Mouse (Mus musculus) stomach, postnatal 0 days (tissue): ENCODE data around the gene Nelfb. TPM values are rescaled to one million over a fixed set of nuclear protein-coding genes. Genes with fewer than 3 reads are reported as not detected.

Source experiments
- ATAC-seq: fragments of 200-750 bp; cut with Nextera tagmentation; 2 replicates; pipeline ENCODE4 v1.8.0; 2017; ENCODE audit not compliant: low FRiP score, low TSS enrichment
- DNase-seq: peaks from one replicate; pipeline ENCODE4 v3.0.0-alpha.2; 2016; ENCODE audit warnings: low spot score
- H3K27ac ChIP-seq: fragments of 300-500 bp; sonication (generic); replicated peaks from 2 replicates; pipeline ENCODE4 v1.5.1; 2014; ENCODE audit warnings: mild to moderate bottlenecking, control low read depth
- H3K27me3 ChIP-seq: fragments of 300-500 bp; sonication (generic); 2 replicates; pipeline ENCODE4 v1.6.1; 2014; ENCODE audit warnings: low read length; ENCODE audit not compliant: control insufficient read depth, insufficient read depth
- H3K36me3 ChIP-seq: fragments of 300-500 bp; sonication (generic); 2 replicates; pipeline ENCODE4 v1.6.1; 2014; ENCODE audit warnings: low read length, mixed read lengths; ENCODE audit not compliant: control insufficient read depth, insufficient read depth
- H3K4me1 ChIP-seq: fragments of 300-500 bp; sonication (generic); replicated peaks from 2 replicates; pipeline ENCODE4 v1.6.1; 2014; ENCODE audit warnings: antibody characterized with exemption; ENCODE audit not compliant: control insufficient read depth, insufficient read depth
- H3K4me2 ChIP-seq: fragments of 300-500 bp; sonication (generic); replicated peaks from 2 replicates; pipeline ENCODE4 v1.6.1; 2014; ENCODE audit warnings: low read depth, mild to moderate bottlenecking, control low read depth, moderate library complexity
- H3K4me3 ChIP-seq: fragments of 300-500 bp; sonication (generic); 2 replicates; pipeline ENCODE4 v1.5.1; 2014; ENCODE audit warnings: low read depth, low read length, control low read depth
- H3K9ac ChIP-seq: fragments of 300-500 bp; sonication (generic); 2 replicates; pipeline ENCODE4 v1.6.1; 2014; ENCODE audit warnings: mild to moderate bottlenecking, low read length, control low read depth, mixed read lengths
- H3K9me3 ChIP-seq: fragments of 300-500 bp; sonication (generic); 2 replicates; pipeline ENCODE4 v1.6.1; 2016; ENCODE audit warnings: low read length; ENCODE audit not compliant: control insufficient read depth
- CTCF ChIP-seq: IDR thresholded peaks from 2 replicates; pipeline ENCODE4 v1.5.1; 2016; ENCODE audit warnings: antibody characterized with exemption, low read depth, mild to moderate bottlenecking, moderate library complexity
- EP300 ChIP-seq: optimal IDR thresholded peaks from 2 replicates; pipeline ENCODE3; 2016; ENCODE audit warnings: antibody characterized with exemption
- WGBS: fragments of 180-500 bp; shearing (Covaris S2); extraction: QIAGEN DNeasy Blood & Tissue Kit; methylation state at CpG from one replicate; pipeline ENCODE4 v1.1.7; 2014; 5-methylcytosine and 5-hydroxymethylcytosine counted together
- polyA plus RNA-seq: library from polyadenylated mRNA; unstranded; fragments of >200 nt; fragmentation: Nextera tagmentation; extraction: Ambion mirVana; gene quantifications from 2 replicates; pipeline ENCODE4 v1.2.1, GENCODE M21; 2015

The Nelfb gene
- polyA plus RNA-seq, 1 experiment from 2014 or later, result 58.6 TPM

DNA sequence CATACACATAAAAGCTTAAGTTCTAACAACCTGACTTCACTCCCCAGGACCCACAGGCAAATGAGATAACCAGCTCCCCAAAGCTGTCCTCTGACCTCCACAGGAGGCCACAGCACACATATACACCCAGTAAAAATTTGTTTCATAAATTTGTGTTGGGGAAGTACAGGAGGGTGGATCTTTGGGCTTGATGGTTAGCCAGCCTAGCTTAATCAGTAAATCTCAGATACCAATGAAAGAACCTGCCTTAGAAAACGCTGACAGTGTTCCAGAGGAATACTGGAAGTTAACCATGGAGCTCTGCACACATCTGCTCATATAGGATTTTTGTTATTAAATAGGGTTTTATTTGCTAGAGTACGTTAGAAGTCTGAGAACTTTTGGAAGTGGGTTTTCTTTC is 6.4 kb upstream of the Nelfb start:
- no peak overlapping the region for H3K4me2 ChIP-seq
- DNase-seq (no peak), ATAC-seq (no peak)
- no peaks in the 10 kb centered on the region for H3K4me1 ChIP-seq
- H3K27me3 ChIP-seq, result no peaks in the 10 kb centered on the region
- H3K4me3 ChIP-seq, result no peak overlapping the region
- TF ChIP-seq EP300 (no peak), CTCF (no peak)
- H3K27ac ChIP-seq, result no peak overlapping the region
- H3K36me3 ChIP-seq, result no peaks in the 10 kb centered on the region
- no peaks in the 10 kb centered on the region for H3K9me3 ChIP-seq
- WGBS, result 53% methylated on average over 2 of the region's 2 CpGs
- H3K9ac ChIP-seq, result no peak overlapping the region

GRCm38 (mm10) chr2:25214444-25214843 is 3.2 kb upstream of the Nelfb start, which contains the start of gene Stpg3:
Gene Stpg3 (minus strand): TSS chr2:25214637.
- H3K9ac ChIP-seq, result no peak within 1 kb of the TSS
- H3K4me1 ChIP-seq, result 0 out of 2 replicates have a peak, but pooled peaks cover 2% of the 10 kb centered on the region
- no peak within 1 kb of the TSS for H3K27ac ChIP-seq
- TF ChIP-seq EP300 (no peak), CTCF (no peak)
- DNase-seq (no peak), ATAC-seq (no peak)
- WGBS, result 70% methylated on average over 3 of the region's 3 CpGs
- H3K9me3 ChIP-seq, result no peaks in the 10 kb centered on the region
- no peak within 1 kb of the TSS for H3K4me2 ChIP-seq
- H3K4me3 ChIP-seq, result no peak within 1 kb of the TSS
- H3K36me3 ChIP-seq, result no peaks in the 10 kb centered on the region
- no peaks in the 10 kb centered on the region for H3K27me3 ChIP-seq

DNA sequence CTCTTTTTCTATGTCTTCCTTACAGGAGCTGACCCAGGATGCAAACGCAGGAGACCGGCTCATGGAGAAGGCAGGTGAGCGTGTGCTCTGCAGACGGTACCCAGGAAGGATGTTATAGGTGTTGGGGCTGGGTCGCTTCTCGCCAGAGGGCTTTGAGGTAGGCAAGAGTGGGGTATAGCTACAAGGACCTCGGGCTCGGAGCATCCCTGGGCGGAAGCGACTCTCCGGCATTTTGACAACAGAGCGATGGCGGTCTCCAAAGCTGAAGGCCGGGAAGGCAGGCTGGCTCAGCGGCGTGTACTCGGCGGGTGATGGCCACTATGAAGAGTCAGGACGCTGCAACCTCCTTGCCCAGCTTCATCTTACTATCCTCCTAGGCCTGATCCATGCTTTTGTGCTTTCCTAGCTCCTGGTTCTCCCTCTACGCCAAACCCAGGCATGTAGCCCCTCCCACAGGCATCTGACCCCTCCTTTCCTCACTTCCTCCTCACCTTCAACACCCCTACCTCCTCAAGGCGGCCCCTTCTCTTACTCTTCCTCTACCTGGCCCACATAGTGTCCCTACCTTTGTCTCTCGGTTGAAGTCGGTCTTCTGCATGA is 2.1 kb upstream of the Nelfb start:
- TF ChIP-seq EP300 (no peak), CTCF (no peak)
- ATAC-seq, result no peak
- WGBS, result 62% methylated on average over 23 of the region's 23 CpGs
- Histone ChIP-seq H3K4me2 (no peak overlapping the region), H3K4me1 (0 out of 2 replicates have a peak, but pooled peaks cover 2% of the 10 kb centered on the region), H3K36me3 (no peaks in the 10 kb centered on the region), H3K27me3 (no peaks in the 10 kb centered on the region), H3K27ac (no peak overlapping the region), H3K4me3 (no peak overlapping the region), H3K9me3 (no peaks in the 10 kb centered on the region), H3K9ac (no peak overlapping the region)
- no peak for DNase-seq

DNA sequence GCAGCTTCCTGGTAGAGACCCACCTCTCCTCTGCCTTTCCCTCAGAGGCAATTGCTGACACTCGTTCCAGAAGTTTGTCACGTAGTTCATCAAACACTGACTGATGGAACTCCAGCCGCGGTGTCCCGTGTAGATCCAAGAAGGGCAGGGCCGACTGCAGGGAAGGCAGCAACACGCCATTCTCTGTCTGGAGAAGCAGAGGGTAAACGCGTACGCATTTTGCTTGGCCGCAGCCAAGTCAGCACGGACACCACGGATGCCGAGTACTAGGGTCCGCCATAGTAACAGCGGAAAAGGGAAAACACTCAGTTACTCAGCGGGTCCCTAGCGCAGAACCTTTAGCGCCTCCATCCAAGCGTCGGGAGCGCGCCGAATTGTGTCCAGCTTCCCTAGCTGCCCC is 603 bp downstream of the Nelfb start:
- Histone ChIP-seq H3K9ac (peak overlapping the region; percentile 96), H3K27ac (peak overlapping the region; percentile 92), H3K4me1 (0 out of 2 replicates have a peak, but pooled peaks cover 2% of the 10 kb centered on the region), H3K36me3 (peaks cover 7% of the 10 kb centered on the region), H3K27me3 (no peaks in the 10 kb centered on the region), H3K4me3 (peak overlapping the region; percentile 83), H3K9me3 (no peaks in the 10 kb centered on the region), H3K4me2 (peak overlapping the region; percentile 95)
- TF ChIP-seq CTCF, result no peak
- TF ChIP-seq EP300, result no peak
- ATAC-seq (no peak), DNase-seq (peak; percentile 21)
- WGBS, result under 1% methylated on average over 24 of the region's 24 CpGs

DNA sequence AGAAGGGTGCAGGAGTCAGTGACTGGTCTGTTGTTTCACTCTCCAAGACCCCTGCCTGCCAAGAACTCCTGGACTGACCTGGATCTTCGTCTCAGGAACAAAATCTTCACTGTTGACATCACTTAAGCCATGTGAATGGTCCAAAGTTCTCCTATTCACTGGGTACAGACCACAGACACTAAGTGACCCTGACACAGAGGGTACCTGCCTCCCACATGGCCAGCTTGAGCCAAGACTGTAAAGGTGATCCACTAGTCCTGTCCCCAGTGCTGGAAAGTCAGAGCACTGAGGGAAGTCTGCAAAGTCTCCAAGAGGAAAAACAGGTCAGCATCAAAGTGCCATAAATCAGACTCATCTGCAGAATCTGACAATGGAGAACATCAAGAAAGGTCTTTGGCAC is 3.7 kb downstream of the Nelfb start:
- DNase-seq (no peak), ATAC-seq (no peak)
- H3K36me3 ChIP-seq, result peaks cover 32% of the 10 kb centered on the region
- 80% methylated on average over 1 of the region's 1 CpGs for WGBS
- H3K4me1 ChIP-seq, result 0 out of 2 replicates have a peak, but pooled peaks cover 2% of the 10 kb centered on the region
- TF ChIP-seq EP300, result no peak
- no peak for TF ChIP-seq CTCF
- H3K4me2 ChIP-seq, result no peak overlapping the region
- H3K4me3 ChIP-seq, result no peak overlapping the region
- no peaks in the 10 kb centered on the region for H3K27me3 ChIP-seq
- H3K9ac ChIP-seq, result no peak overlapping the region
- no peak overlapping the region for H3K27ac ChIP-seq
- no peaks in the 10 kb centered on the region for H3K9me3 ChIP-seq

DNA sequence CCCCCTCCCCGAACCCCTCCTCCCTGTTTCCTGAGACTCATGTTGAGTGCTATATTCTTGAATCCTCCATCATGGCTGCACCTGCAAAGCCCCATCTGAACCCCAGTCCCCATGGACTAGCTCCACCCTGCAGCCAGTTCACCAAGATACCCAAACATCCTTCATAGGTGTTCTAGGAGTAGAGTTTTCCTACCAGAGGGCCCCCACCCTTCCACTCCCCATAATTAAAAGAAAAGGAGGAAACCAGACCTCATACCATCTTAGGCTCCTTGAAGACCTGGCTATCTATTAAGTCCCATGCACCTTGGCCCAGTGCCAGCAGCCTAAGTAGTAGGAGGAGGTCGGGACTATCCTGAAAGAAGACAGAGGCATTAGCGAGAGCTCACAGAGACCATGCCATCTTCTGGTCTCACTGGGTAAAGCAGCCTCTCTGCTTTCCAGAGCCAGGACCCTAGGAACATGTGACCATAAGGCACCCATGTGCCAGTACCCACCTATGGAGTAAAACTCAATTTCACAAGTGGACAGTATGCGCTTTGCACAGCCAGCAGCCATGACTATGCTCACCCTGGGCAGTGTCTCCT is 7.6 kb downstream of the Nelfb start:
- no peaks in the 10 kb centered on the region for H3K9me3 ChIP-seq
- no peak overlapping the region for H3K4me2 ChIP-seq
- DNase-seq (no peak), ATAC-seq (no peak)
- H3K36me3 ChIP-seq, result peaks cover 44% of the 10 kb centered on the region
- no peaks in the 10 kb centered on the region for H3K4me1 ChIP-seq
- no peak overlapping the region for H3K27ac ChIP-seq
- no peak overlapping the region for H3K4me3 ChIP-seq
- no peaks in the 10 kb centered on the region for H3K27me3 ChIP-seq
- no peak for TF ChIP-seq EP300
- peak; percentile 49 for TF ChIP-seq CTCF
- WGBS, result 65% methylated on average over 4 of the region's 4 CpGs
- no peak overlapping the region for H3K9ac ChIP-seq
